Mouse (Mus musculus): ENCODE results near the gene Csl.

Csl gene

GRCm38 (mm10) chr10:99759558-99759957, at the start of gene Csl:
Gene Csl, minus strand, starts transcription at chr10:99759658.
- DNase-seq (ENCODE audit: low spot score), result no peak

- DNase-seq (ENCODE audit: low spot score), result no peak
Observed at GRCm38 (mm10) chr10:99789418-99789817, 30.0 kb upstream of the Csl start.

- DNase-seq (ENCODE audit: low spot score), result no peak
Observed at GRCm38 (mm10) chr10:99774228-99775120, 15.0 kb upstream of the Csl start.

- no peak for DNase-seq (ENCODE audit: low spot score)
Observed at GRCm38 (mm10) chr10:99750146-99750545, 9.3 kb downstream of the Csl start.

GRCm38 (mm10) chr10:99748668-99749260, 10.7 kb downstream of the Csl start:
- no peak for DNase-seq (ENCODE audit: low spot score)

GRCm38 (mm10) chr10:99748009-99748408, 11.4 kb downstream of the Csl start:
- DNase-seq (ENCODE audit: low spot score), result no peak

GRCm38 (mm10) chr10:99741609-99742280, 17.7 kb downstream of the Csl start:
- no peak for DNase-seq (ENCODE audit: low spot score)

GRCm38 (mm10) chr10:99713129-99713528, 46.3 kb downstream of the Csl start:
- DNase-seq (ENCODE audit: low spot score), result no peak

- no peak for DNase-seq (ENCODE audit: low spot score)
Observed at GRCm38 (mm10) chr10:99711567-99711966, 47.9 kb downstream of the Csl start.

Data from yolk sac, embryonic 10.5 days (tissue).